Comparison of ENCODE assay signal across 18 mouse cellular contexts in the genomic region with DNA sequence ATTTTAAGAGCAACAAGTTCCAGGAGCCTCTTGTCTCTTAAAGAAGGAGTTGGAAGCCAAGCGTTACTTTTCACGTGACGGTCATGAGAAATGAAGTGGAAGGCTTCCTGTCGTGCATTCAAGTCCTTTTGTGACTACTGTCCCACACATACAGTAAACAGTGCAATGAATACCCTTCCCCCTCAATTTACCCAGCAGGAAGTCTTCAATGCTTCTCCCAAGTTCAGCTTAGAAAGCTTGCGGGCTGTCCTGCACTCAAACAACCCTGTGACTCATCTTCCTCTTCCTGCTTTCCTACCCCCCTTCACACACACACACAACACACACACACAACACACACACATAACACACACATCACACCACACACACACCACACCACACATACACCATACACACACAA.
DNase-seq lines count a peak whose midpoint lies in the region; ATAC-seq and TF ChIP-seq lines count a peak whose summit lies in the region.
"Had no signal": no experiment of that assay in that cellular context is flagged by ENCODE, and none has a peak within 500 bp of the region (broad histone marks: within the 10 kb centered on the region; RNA-seq: fewer than 3 reads in every experiment).

No protein-coding gene starts in this region.

- H3K27ac ChIP-seq in kidney, postnatal 0 days, result no peak overlapping the region
- no peak overlapping the region for H3K27ac ChIP-seq in midbrain, embryonic 11.5 days (ENCODE audit: low read depth, low read length)
- no peak overlapping the region for H3K27ac ChIP-seq in midbrain, embryonic 15.5 days
- 0 out of 2 replicates have a peak overlapping the region, but pooled peaks have one; percentile 31 for H3K27ac ChIP-seq in olfactory bulb, adult 2 months (ENCODE audit: insufficient read depth, low read depth, low read length)
- H3K27ac ChIP-seq in cerebellum, adult 2 months (ENCODE audit: insufficient read depth, low read length), result no peak overlapping the region; the same call in 1 of the 2 replicates
- H3K27ac ChIP-seq: forebrain, embryonic 15.5 days; kidney, embryonic 15.5 days; limb, embryonic 13.5 days; liver, embryonic 14.5 days had no signal

- no peaks in the 10 kb centered on the region for H3K36me3 ChIP-seq in kidney, postnatal 0 days (ENCODE audit: insufficient read depth, low read length)
- H3K36me3 ChIP-seq in midbrain, embryonic 11.5 days (ENCODE audit: control insufficient read depth, insufficient read depth, low read length), result no peaks in the 10 kb centered on the region
- no peaks in the 10 kb centered on the region for H3K36me3 ChIP-seq in midbrain, embryonic 15.5 days (replicated peaks)
- H3K36me3 ChIP-seq: forebrain, embryonic 15.5 days; limb, embryonic 13.5 days had no signal

- H3K4me2 ChIP-seq in kidney, postnatal 0 days (ENCODE audit: low read length), result no peak overlapping the region
- no peak overlapping the region for H3K4me2 ChIP-seq in midbrain, embryonic 11.5 days
- H3K4me2 ChIP-seq in midbrain, embryonic 15.5 days, result no peak overlapping the region
- H3K4me2 ChIP-seq: forebrain, embryonic 15.5 days; kidney, embryonic 15.5 days; limb, embryonic 13.5 days had no signal

- WGBS in kidney, postnatal 0 days, result 72% methylated on average over 5 of the region's 5 CpGs
- WGBS in midbrain, embryonic 11.5 days, result 85% methylated on average over 5 of the region's 5 CpGs
- 70% methylated on average over 5 of the region's 5 CpGs for WGBS in midbrain, embryonic 15.5 days
- WGBS in olfactory bulb, adult 2 months, result 34% methylated on average over 5 of the region's 5 CpGs
- 25% methylated on average over 5 of the region's 5 CpGs for WGBS in cerebellum, adult 2 months

- TF ChIP-seq CTCF in kidney, postnatal 0 days (IDR thresholded peaks at IDR 0.05; ENCODE audit: low read depth), result no peak
- TF ChIP-seq CTCF in olfactory bulb, adult 2 months (IDR thresholded peaks at IDR 0.05; ENCODE audit: insufficient read depth, low read depth, low read length), result no peak
- TF ChIP-seq CTCF in cerebellum, adult 2 months (IDR thresholded peaks at IDR 0.05; ENCODE audit: borderline replicate concordance, insufficient read depth, low read depth, low read length), result no peak

- H3K9ac ChIP-seq in kidney, postnatal 0 days (ENCODE audit: low read depth, low read length), result no peak overlapping the region
- no peak overlapping the region for H3K9ac ChIP-seq in midbrain, embryonic 11.5 days (ENCODE audit: low read length)
- H3K9ac ChIP-seq in midbrain, embryonic 15.5 days, result no peak overlapping the region
- H3K9ac ChIP-seq: forebrain, embryonic 15.5 days; kidney, embryonic 15.5 days; limb, embryonic 13.5 days; liver, embryonic 14.5 days had no signal

- no peaks in the 10 kb centered on the region for H3K27me3 ChIP-seq in kidney, postnatal 0 days (ENCODE audit: insufficient read depth, low read length)
- H3K27me3 ChIP-seq in midbrain, embryonic 11.5 days (ENCODE audit: control insufficient read depth, insufficient read depth, low read length), result no peaks in the 10 kb centered on the region
- no peaks in the 10 kb centered on the region for H3K27me3 ChIP-seq in midbrain, embryonic 15.5 days (replicated peaks)
- no peaks in the 10 kb centered on the region for H3K27me3 ChIP-seq in cerebellum, adult 2 months (ENCODE audit: control insufficient read depth, insufficient read depth, low read length)
- H3K27me3 ChIP-seq: forebrain, embryonic 15.5 days; kidney, embryonic 15.5 days; limb, embryonic 13.5 days had no signal

- TF ChIP-seq POLR2A in olfactory bulb, adult 2 months (IDR thresholded peaks at IDR 0.05; ENCODE audit: insufficient read depth, low read depth, low read length), result no peak
- TF ChIP-seq POLR2A in cerebellum, adult 2 months (IDR thresholded peaks at IDR 0.05; ENCODE audit: borderline replicate concordance, insufficient read depth, low read length), result no peak

- DNase-seq in kidney, postnatal 0 days (ENCODE audit: low spot score), result peak; percentile 18
- DNase-seq in kidney, postnatal 36 days, result no peak
- peak; percentile 57 for DNase-seq in midbrain, embryonic 11.5 days (ENCODE audit: low spot score, missing footprints)
- no peak for DNase-seq in cerebellum, postnatal 25 days
- no peak for DNase-seq in cerebellum, adult 2 months
- DNase-seq: B cell, adult 2 months; cerebellum, adult 9-10 months; gastrocnemius, postnatal 25 days; midbrain, embryonic 14.5 days; thymus, postnatal 36 days had no signal

- no peak for ATAC-seq in kidney, postnatal 0 days (replicated peaks; ENCODE audit: low FRiP score, low read depth)
- ATAC-seq in midbrain, embryonic 11.5 days (ENCODE audit: low FRiP score), result no peak
- no peak for ATAC-seq in midbrain, embryonic 15.5 days (replicated peaks)
- ATAC-seq: forebrain, embryonic 15.5 days; inflammation-experienced regulatory T-cells, adult 6 months had no signal

- H3K4me1 ChIP-seq in kidney, postnatal 0 days (replicated peaks; ENCODE audit: insufficient read depth, low read length), result no peaks in the 10 kb centered on the region
- H3K4me1 ChIP-seq in midbrain, embryonic 11.5 days (ENCODE audit: control insufficient read depth, insufficient read depth, low read length), result no peaks in the 10 kb centered on the region
- H3K4me1 ChIP-seq in midbrain, embryonic 15.5 days, result no peaks in the 10 kb centered on the region
- H3K4me1 ChIP-seq in olfactory bulb, adult 2 months (ENCODE audit: control insufficient read depth, insufficient read depth, low read length), result peaks cover 6% of the 10 kb centered on the region; the same call in 1 of the 2 replicates
- H3K4me1 ChIP-seq in cerebellum, adult 2 months (ENCODE audit: control insufficient read depth, insufficient read depth, low read length), result no peaks in the 10 kb centered on the region
- H3K4me1 ChIP-seq: forebrain, embryonic 15.5 days; kidney, embryonic 15.5 days had no signal

- no peak overlapping the region for H3K4me3 ChIP-seq in kidney, postnatal 0 days (replicated peaks; ENCODE audit: low read depth, low read length)
- H3K4me3 ChIP-seq in midbrain, embryonic 11.5 days (ENCODE audit: low read depth, low read length), result no peak overlapping the region
- H3K4me3 ChIP-seq in midbrain, embryonic 15.5 days, result no peak overlapping the region
- no peak overlapping the region for H3K4me3 ChIP-seq in olfactory bulb, adult 2 months (ENCODE audit: insufficient read depth, low read depth, low read length)
- H3K4me3 ChIP-seq in cerebellum, adult 2 months (replicated peaks; ENCODE audit: insufficient read depth, low read depth, low read length), result no peak overlapping the region
- H3K4me3 ChIP-seq: forebrain, embryonic 15.5 days; kidney, embryonic 15.5 days; limb, embryonic 13.5 days; myocyte had no signal

- H3K9me3 ChIP-seq in kidney, postnatal 0 days (replicated peaks; ENCODE audit: low read length), result no peaks in the 10 kb centered on the region
- no peaks in the 10 kb centered on the region for H3K9me3 ChIP-seq in midbrain, embryonic 11.5 days (ENCODE audit: control insufficient read depth, low read length)
- H3K9me3 ChIP-seq in midbrain, embryonic 15.5 days, result no peaks in the 10 kb centered on the region
- H3K9me3 ChIP-seq: forebrain, embryonic 15.5 days; kidney, embryonic 15.5 days; limb, embryonic 13.5 days had no signal

Comparison
In these comparisons a context has a peak if more than half of its experiments do, and no peak if none do; other contexts are left out.
1. DNase-seq: peak in kidney, postnatal 0 days (single experiment) and midbrain, embryonic 11.5 days (single experiment); none in kidney, postnatal 36 days (0 of 2), cerebellum, postnatal 25 days (0 of 2) and cerebellum, adult 2 months (0 of 2).